Mouse (Mus musculus) C2C12 (cell line): ENCODE data around the gene Ocm.
A peak's percentile ranks its signal among the peaks of the same experiment; 100 is the strongest.

Source experiments
- CEBPB ChIP-seq: IDR thresholded peaks from one replicate; pipeline ENCODE4 v1.6.1; 2011; ENCODE audit warnings: low read depth, mild to moderate bottlenecking, control low read depth, moderate library complexity
- CTCF ChIP-seq: IDR thresholded peaks from one replicate; pipeline ENCODE4 v1.5.1; 2011; ENCODE audit not compliant: control insufficient read depth, insufficient read depth, insufficient read length
- MYOG ChIP-seq: IDR thresholded peaks from one replicate; pipeline ENCODE4 v1.6.1; 2011; ENCODE audit not compliant: control insufficient read depth, insufficient read length; ENCODE audit errors: extremely low read depth

- no peak for TF ChIP-seq MYOG
- TF ChIP-seq CTCF, result no peak
- TF ChIP-seq CEBPB, result peak; percentile 40
Observed at GRCm38 (mm10) chr5:144032491-144032890, 6.0 kb upstream of the Ocm start.
